Mouse (Mus musculus): ENCODE data around the gene Med7. TPM values are rescaled to one million over a fixed set of nuclear protein-coding genes. Genes with fewer than 3 reads are reported as not detected.

Med7 gene
- polyA plus RNA-seq, 1 experiment from 2014 or later = 54.2 TPM

DNA sequence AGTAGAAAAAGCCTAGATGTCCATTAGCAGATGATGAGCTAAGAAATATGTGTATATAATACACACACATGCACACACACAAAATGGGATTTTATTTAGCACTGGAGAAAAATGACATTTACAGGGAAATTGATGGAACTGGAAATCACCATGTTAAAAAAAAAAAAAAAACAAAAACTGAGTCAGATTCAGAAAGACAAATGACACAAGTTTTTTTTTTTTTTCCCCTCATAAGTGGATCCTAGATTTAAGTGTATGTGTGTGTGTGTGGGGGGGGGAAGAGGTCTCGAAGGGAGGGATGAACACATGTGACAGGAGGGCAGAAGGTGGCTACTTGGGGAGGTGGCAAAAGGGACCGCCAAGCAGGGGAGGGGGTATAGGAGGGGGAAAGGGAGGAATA, 41.6 kb upstream of the Med7 start:
- Histone ChIP-seq H3K4me1 (ENCODE audit: control insufficient read depth in 2 of 2, insufficient read depth in 2 of 2, low read length in 2 of 2) (no peaks in the 10 kb centered on the region), H3K27me3 (ENCODE audit: control insufficient read depth, insufficient read depth, low read length) (no peaks in the 10 kb centered on the region), H3K36me3 (ENCODE audit: control insufficient read depth, insufficient read depth, low read length) (no peaks in the 10 kb centered on the region), H3K4me2 (ENCODE audit: low read length) (no peak overlapping the region), H3K9ac (ENCODE audit: low read length) (no peak overlapping the region), H3K27ac (replicated peaks in 1 of 2; ENCODE audit: control insufficient read depth in 1 of 2, insufficient read depth in 1 of 2, low read depth in 2 of 2, low read length in 2 of 2) (no peak overlapping the region), H3K9me3 (ENCODE audit: control insufficient read depth, low read length) (no peaks in the 10 kb centered on the region), H3K4me3 (ENCODE audit: control insufficient read depth in 1 of 2, insufficient read depth in 1 of 2, low read depth in 1 of 2, low read length in 2 of 2) (no peak overlapping the region)
- no peak for ATAC-seq (ENCODE audit: insufficient number of reproducible peaks, insufficient read depth, low FRiP score, low read depth)
- 83% methylated on average over 2 of the region's 2 CpGs for WGBS

DNA sequence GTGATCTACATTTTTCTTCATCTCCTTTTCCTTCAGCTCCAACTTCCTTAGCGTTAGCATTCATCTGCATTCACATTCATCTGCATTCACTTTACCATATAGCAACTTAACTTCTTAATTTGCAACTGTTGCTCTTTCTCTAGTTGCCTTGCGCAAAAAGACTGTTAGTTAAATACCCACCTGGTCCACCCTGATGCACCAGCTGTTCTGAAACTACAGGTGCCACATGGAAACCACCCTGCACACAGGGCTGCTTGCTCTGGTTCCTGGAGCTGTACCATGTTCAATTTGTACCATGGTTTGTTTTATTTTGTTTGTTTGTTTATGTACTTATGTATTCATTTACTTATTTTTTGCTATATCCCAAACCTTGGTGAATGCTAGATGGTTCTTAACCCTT, 41.0 kb upstream of the Med7 start:
- WGBS = 88% methylated on average over 2 of the region's 2 CpGs

DNA sequence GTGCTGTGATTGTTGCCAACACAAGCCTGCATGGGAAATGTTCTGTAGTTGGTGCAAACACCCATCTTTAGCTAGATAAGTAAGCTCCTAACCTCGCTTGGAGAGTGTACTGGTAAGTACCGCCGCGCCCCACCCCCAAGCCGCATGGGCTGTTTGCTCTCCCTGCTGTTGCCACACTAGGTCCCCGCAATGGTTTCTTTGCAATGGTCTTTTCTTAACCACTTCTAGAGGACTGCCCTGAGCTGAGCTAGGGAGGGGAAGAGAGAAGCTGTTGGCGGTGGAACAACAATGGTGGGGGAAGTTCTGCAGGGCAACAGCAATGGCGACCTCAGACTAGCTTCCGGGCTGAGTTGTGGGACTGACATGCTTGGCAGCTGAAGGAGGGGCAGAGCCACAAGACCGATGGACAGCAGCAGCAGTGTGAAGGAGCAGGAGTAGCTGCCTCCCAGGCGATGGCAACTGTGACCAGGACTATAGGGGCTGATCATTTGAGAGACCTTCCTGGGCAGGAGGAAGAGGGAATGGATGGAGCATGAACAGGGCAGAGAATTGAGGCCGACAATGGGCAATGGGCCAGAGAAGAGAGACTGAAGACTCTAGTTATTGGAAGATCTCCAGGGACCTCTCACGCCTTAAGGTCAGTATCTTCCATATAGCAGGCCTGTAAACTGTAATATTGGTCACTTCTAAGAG, 40.4 kb upstream of the Med7 start, which contains the start of gene Fam71b:
Gene Fam71b, plus strand, starts transcription at position 393 of the 693 bp plus-strand sequence.
- WGBS = 67% methylated on average over 13 of the region's 13 CpGs
- no peak for ATAC-seq (ENCODE audit: insufficient number of reproducible peaks, insufficient read depth, low FRiP score, low read depth)
- Histone ChIP-seq H3K9me3 (ENCODE audit: control insufficient read depth, low read length) (no peaks in the 10 kb centered on the region), H3K36me3 (ENCODE audit: control insufficient read depth, insufficient read depth, low read length) (no peaks in the 10 kb centered on the region), H3K27ac (replicated peaks in 1 of 2; ENCODE audit: control insufficient read depth in 1 of 2, insufficient read depth in 1 of 2, low read depth in 2 of 2, low read length in 2 of 2) (no peak within 1 kb of the TSS), H3K4me3 (ENCODE audit: control insufficient read depth in 1 of 2, insufficient read depth in 1 of 2, low read depth in 1 of 2, low read length in 2 of 2) (no peak within 1 kb of the TSS), H3K9ac (ENCODE audit: low read length) (no peak within 1 kb of the TSS), H3K4me2 (ENCODE audit: low read length) (no peak within 1 kb of the TSS), H3K4me1 (ENCODE audit: control insufficient read depth in 2 of 2, insufficient read depth in 2 of 2, low read length in 2 of 2) (no peaks in the 10 kb centered on the region), H3K27me3 (ENCODE audit: control insufficient read depth, insufficient read depth, low read length) (no peaks in the 10 kb centered on the region)

More for the DNA sequence above, 41.0 kb upstream of the Med7 start:
- Histone ChIP-seq H3K36me3 (ENCODE audit: control insufficient read depth, insufficient read depth, low read length) (no peaks in the 10 kb centered on the region), H3K9ac (ENCODE audit: low read length) (no peak overlapping the region), H3K4me3 (ENCODE audit: control insufficient read depth in 1 of 2, insufficient read depth in 1 of 2, low read depth in 1 of 2, low read length in 2 of 2) (no peak overlapping the region), H3K9me3 (ENCODE audit: control insufficient read depth, low read length) (no peaks in the 10 kb centered on the region), H3K27ac (replicated peaks in 1 of 2; ENCODE audit: control insufficient read depth in 1 of 2, insufficient read depth in 1 of 2, low read depth in 2 of 2, low read length in 2 of 2) (no peak overlapping the region), H3K27me3 (ENCODE audit: control insufficient read depth, insufficient read depth, low read length) (no peaks in the 10 kb centered on the region), H3K4me2 (ENCODE audit: low read length) (no peak overlapping the region), H3K4me1 (ENCODE audit: control insufficient read depth in 2 of 2, insufficient read depth in 2 of 2, low read length in 2 of 2) (no peaks in the 10 kb centered on the region)
- no peak for ATAC-seq (ENCODE audit: insufficient number of reproducible peaks, insufficient read depth, low FRiP score, low read depth)

DNA sequence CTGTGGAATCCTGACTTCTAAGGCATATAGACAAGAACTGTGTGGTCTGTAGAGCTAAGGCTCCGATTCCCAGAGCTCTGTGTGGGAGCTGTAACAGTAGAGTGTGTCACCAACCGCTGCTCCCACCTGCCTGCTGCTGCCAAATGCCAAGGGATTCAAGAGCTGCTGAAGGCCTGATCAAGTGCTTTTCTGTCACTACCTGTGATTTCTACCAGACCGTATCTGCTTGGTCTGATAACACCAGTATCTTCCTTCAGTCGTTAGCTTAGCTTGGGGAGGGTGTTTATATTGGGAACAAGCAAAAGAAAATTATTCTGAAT, 39.9 kb upstream of the Med7 start:
- no peak overlapping the region for H3K4me3 ChIP-seq (ENCODE audit: control insufficient read depth in 1 of 2, insufficient read depth in 1 of 2, low read depth in 1 of 2, low read length in 2 of 2)
- H3K4me1 ChIP-seq (ENCODE audit: control insufficient read depth in 2 of 2, insufficient read depth in 2 of 2, low read length in 2 of 2) = no peaks in the 10 kb centered on the region
- H3K4me2 ChIP-seq (ENCODE audit: low read length) = no peak overlapping the region
- H3K27me3 ChIP-seq (ENCODE audit: control insufficient read depth, insufficient read depth, low read length) = no peaks in the 10 kb centered on the region
- H3K9ac ChIP-seq (ENCODE audit: low read length) = no peak overlapping the region
- H3K36me3 ChIP-seq (ENCODE audit: control insufficient read depth, insufficient read depth, low read length) = no peaks in the 10 kb centered on the region
- H3K27ac ChIP-seq (replicated peaks in 1 of 2; ENCODE audit: control insufficient read depth in 1 of 2, insufficient read depth in 1 of 2, low read depth in 2 of 2, low read length in 2 of 2) = no peak overlapping the region
- 37% methylated on average over 4 of the region's 4 CpGs for WGBS
- ATAC-seq (ENCODE audit: insufficient number of reproducible peaks, insufficient read depth, low FRiP score, low read depth) = no peak
- no peaks in the 10 kb centered on the region for H3K9me3 ChIP-seq (ENCODE audit: control insufficient read depth, low read length)

DNA sequence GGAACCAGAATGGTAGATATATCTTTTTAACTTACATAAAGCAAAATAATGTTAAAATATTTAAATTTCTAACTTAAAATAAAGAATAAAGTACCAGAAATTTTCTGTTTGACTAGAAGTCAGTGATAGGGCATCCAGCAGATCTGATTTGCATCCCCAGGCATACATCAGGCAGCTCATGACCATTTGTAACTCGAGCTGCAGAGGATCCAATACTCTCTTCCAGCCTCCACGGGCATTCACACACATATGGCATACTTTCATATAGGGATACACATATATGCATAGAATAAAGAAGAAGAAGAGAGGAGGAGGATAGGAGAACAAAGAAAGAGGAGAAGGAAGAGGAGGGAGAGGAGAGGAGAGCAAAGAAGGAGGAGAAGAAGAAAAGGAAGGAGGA, 38.8 kb upstream of the Med7 start:
- no peak for ATAC-seq (ENCODE audit: insufficient number of reproducible peaks, insufficient read depth, low FRiP score, low read depth)
- Histone ChIP-seq H3K4me3 (ENCODE audit: control insufficient read depth in 1 of 2, insufficient read depth in 1 of 2, low read depth in 1 of 2, low read length in 2 of 2) (no peak overlapping the region), H3K9me3 (ENCODE audit: control insufficient read depth, low read length) (no peaks in the 10 kb centered on the region), H3K27me3 (ENCODE audit: control insufficient read depth, insufficient read depth, low read length) (no peaks in the 10 kb centered on the region), H3K4me1 (ENCODE audit: control insufficient read depth in 2 of 2, insufficient read depth in 2 of 2, low read length in 2 of 2) (no peaks in the 10 kb centered on the region), H3K36me3 (ENCODE audit: control insufficient read depth, insufficient read depth, low read length) (no peaks in the 10 kb centered on the region), H3K4me2 (ENCODE audit: low read length) (no peak overlapping the region), H3K9ac (ENCODE audit: low read length) (no peak overlapping the region), H3K27ac (replicated peaks in 1 of 2; ENCODE audit: control insufficient read depth in 1 of 2, insufficient read depth in 1 of 2, low read depth in 2 of 2, low read length in 2 of 2) (no peak overlapping the region)
- 64% methylated on average over 2 of the region's 2 CpGs for WGBS

DNA sequence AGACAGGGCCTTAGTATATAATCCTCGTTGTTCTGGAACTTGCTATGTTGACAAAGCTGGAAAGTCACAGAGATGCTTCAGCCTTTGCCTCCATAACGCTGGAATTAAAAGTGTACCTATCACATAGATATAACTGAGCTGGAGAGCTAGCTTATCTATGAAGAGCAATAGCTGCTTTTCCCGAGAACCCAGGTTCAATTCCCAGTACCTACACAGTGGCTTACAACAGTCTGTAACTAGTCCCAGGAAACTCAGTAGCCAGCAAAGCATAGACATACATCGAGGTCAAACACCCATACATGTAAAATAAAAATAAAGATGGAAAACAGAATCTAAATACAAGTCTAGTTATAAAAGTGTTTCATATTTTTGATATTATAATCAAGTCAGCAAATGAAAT, 38.3 kb upstream of the Med7 start:
- H3K27me3 ChIP-seq (ENCODE audit: control insufficient read depth, insufficient read depth, low read length) = no peaks in the 10 kb centered on the region
- no peak overlapping the region for H3K27ac ChIP-seq (replicated peaks in 1 of 2; ENCODE audit: control insufficient read depth in 1 of 2, insufficient read depth in 1 of 2, low read depth in 2 of 2, low read length in 2 of 2)
- H3K36me3 ChIP-seq (ENCODE audit: control insufficient read depth, insufficient read depth, low read length) = no peaks in the 10 kb centered on the region
- no peak overlapping the region for H3K4me3 ChIP-seq (ENCODE audit: control insufficient read depth in 1 of 2, insufficient read depth in 1 of 2, low read depth in 1 of 2, low read length in 2 of 2)
- WGBS = 75% methylated on average over 4 of the region's 4 CpGs
- H3K4me1 ChIP-seq (ENCODE audit: control insufficient read depth in 2 of 2, insufficient read depth in 2 of 2, low read length in 2 of 2) = no peaks in the 10 kb centered on the region
- ATAC-seq (ENCODE audit: insufficient number of reproducible peaks, insufficient read depth, low FRiP score, low read depth) = no peak
- no peak overlapping the region for H3K9ac ChIP-seq (ENCODE audit: low read length)
- no peak overlapping the region for H3K4me2 ChIP-seq (ENCODE audit: low read length)
- H3K9me3 ChIP-seq (ENCODE audit: control insufficient read depth, low read length) = no peaks in the 10 kb centered on the region

DNA sequence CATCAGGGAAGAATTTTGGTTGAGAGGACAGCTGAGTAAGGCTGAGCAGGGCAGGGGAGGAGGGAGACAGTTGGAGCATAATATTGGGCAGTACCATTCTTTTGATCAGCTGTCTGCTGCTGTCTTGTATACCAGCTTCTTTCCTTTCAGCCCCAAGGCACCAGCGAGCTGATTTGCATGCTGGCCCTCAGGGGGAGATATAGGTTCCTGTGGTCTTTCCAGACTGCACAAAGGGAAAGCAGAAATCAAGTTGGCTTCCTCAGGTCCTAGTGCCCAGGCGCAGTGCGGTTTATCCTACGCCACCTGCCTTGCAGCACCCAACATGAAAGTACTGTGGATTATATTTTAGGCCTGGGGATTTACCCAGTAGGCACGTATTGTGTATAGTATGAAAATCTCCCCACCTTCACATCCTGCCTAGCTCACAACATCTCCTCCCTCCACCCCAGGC, 37.8 kb upstream of the Med7 start:
- 62% methylated on average over 5 of the region's 5 CpGs for WGBS
- Histone ChIP-seq H3K4me1 (ENCODE audit: control insufficient read depth in 2 of 2, insufficient read depth in 2 of 2, low read length in 2 of 2) (no peaks in the 10 kb centered on the region), H3K4me3 (ENCODE audit: control insufficient read depth in 1 of 2, insufficient read depth in 1 of 2, low read depth in 1 of 2, low read length in 2 of 2) (no peak overlapping the region), H3K27me3 (ENCODE audit: control insufficient read depth, insufficient read depth, low read length) (no peaks in the 10 kb centered on the region), H3K9ac (ENCODE audit: low read length) (no peak overlapping the region), H3K27ac (replicated peaks in 1 of 2; ENCODE audit: control insufficient read depth in 1 of 2, insufficient read depth in 1 of 2, low read depth in 2 of 2, low read length in 2 of 2) (no peak overlapping the region), H3K9me3 (ENCODE audit: control insufficient read depth, low read length) (no peaks in the 10 kb centered on the region), H3K36me3 (ENCODE audit: control insufficient read depth, insufficient read depth, low read length) (no peaks in the 10 kb centered on the region), H3K4me2 (ENCODE audit: low read length) (no peak overlapping the region)
- no peak for ATAC-seq (ENCODE audit: insufficient number of reproducible peaks, insufficient read depth, low FRiP score, low read depth)

DNA sequence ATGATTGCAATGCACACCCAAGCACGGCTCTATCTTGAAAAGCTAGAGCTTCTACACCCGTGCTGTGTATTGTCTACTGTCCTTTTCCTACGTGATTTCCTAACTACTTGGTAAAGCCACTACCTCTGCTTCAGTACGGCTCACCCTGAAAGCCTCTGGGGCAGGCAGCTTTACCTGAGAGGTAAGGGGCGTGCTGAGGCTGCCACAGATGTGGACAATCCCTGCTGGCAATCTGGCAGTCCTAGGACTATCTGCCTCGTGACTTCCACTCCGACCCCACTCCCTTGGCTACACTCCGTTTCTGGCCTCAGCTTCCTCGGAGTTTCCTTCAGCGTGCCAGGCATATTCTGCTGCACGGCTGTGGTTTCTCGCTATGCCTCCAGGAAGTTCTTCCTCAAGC, 35.2 kb upstream of the Med7 start:
- 80% methylated on average over 12 of the region's 12 CpGs for WGBS
- H3K9ac ChIP-seq (ENCODE audit: low read length) = no peak overlapping the region
- H3K9me3 ChIP-seq (ENCODE audit: control insufficient read depth, low read length) = no peaks in the 10 kb centered on the region
- H3K36me3 ChIP-seq (ENCODE audit: control insufficient read depth, insufficient read depth, low read length) = no peaks in the 10 kb centered on the region
- no peak overlapping the region for H3K27ac ChIP-seq (replicated peaks in 1 of 2; ENCODE audit: control insufficient read depth in 1 of 2, insufficient read depth in 1 of 2, low read depth in 2 of 2, low read length in 2 of 2)
- no peak for ATAC-seq (ENCODE audit: insufficient number of reproducible peaks, insufficient read depth, low FRiP score, low read depth)
- no peaks in the 10 kb centered on the region for H3K4me1 ChIP-seq (ENCODE audit: control insufficient read depth in 2 of 2, insufficient read depth in 2 of 2, low read length in 2 of 2)
- no peaks in the 10 kb centered on the region for H3K27me3 ChIP-seq (ENCODE audit: control insufficient read depth, insufficient read depth, low read length)
- no peak overlapping the region for H3K4me2 ChIP-seq (ENCODE audit: low read length)
- no peak overlapping the region for H3K4me3 ChIP-seq (ENCODE audit: control insufficient read depth in 1 of 2, insufficient read depth in 1 of 2, low read depth in 1 of 2, low read length in 2 of 2)

Measured in heart, embryonic 14.5 days (tissue).